Mouse (Mus musculus) embryonic fibroblast, embryonic 13.5 days (primary cell): ENCODE results near the gene C2cd4d. TPM values are rescaled to one million over a fixed set of nuclear protein-coding genes. Genes with fewer than 3 reads are reported as not detected.

Experiments
- H3K27ac ChIP-seq: 2 replicates; pipeline ENCODE4 v1.5.1; 2012; ENCODE audit warnings: low read length, control low read depth, inconsistent platforms; ENCODE audit not compliant: insufficient read depth
- H3K4me1 ChIP-seq: 2 replicates; pipeline ENCODE4 v1.6.1; 2011; ENCODE audit warnings: low read length; ENCODE audit not compliant: control insufficient read depth, insufficient read depth
- H3K4me3 ChIP-seq: 2 replicates; pipeline ENCODE4 v1.5.1; 2011; ENCODE audit warnings: mild to moderate bottlenecking, control low read depth, low read length; ENCODE audit not compliant: insufficient read depth
- CTCF ChIP-seq: IDR thresholded peaks from 2 replicates; pipeline ENCODE4 v1.5.1; 2011; ENCODE audit warnings: mild to moderate bottlenecking, control low read depth, low read length, moderate library complexity, borderline replicate concordance; ENCODE audit not compliant: insufficient read depth
- POLR2A ChIP-seq: IDR thresholded peaks from 2 replicates; pipeline ENCODE4 v1.6.1; 2011; ENCODE audit warnings: low read depth, mild to moderate bottlenecking, control low read depth, low read length, moderate library complexity
- polyA plus RNA-seq: library from polyadenylated mRNA; stranded (reverse); fragments of >200 nt; gene quantifications from 2 replicates; pipeline ENCODE4 v1.2.4, GENCODE M21; 2011; ENCODE audit warnings: low read depth; ENCODE audit not compliant: missing spikeins, insufficient read length

Gene C2cd4d
- polyA plus RNA-seq, 1 experiment, result not detected

GRCm38 (mm10) chr3:94363291-94364153 is 1.3 kb downstream of the C2cd4d start:
- H3K4me1 ChIP-seq, result no peaks in the 10 kb centered on the region
- TF ChIP-seq POLR2A (no peak), CTCF (no peak)
- H3K27ac ChIP-seq, result no peak overlapping the region
- H3K4me3 ChIP-seq, result peak overlapping the region; percentile 4; the same call in 1 of the 2 replicates

- Histone ChIP-seq H3K4me1 (no peaks in the 10 kb centered on the region), H3K27ac (no peak overlapping the region), H3K4me3 (no peak overlapping the region)
- TF ChIP-seq CTCF (no peak), POLR2A (no peak)
These were observed 1.9 kb downstream of the C2cd4d start for GRCm38 (mm10) chr3:94364154-94364526.

- H3K27ac ChIP-seq, result no peak overlapping the region
- no peak for TF ChIP-seq POLR2A
- peak; percentile 78 for TF ChIP-seq CTCF
These were observed 4.5 kb downstream of the C2cd4d start for GRCm38 (mm10) chr3:94366761-94367160.

GRCm38 (mm10) chr3:94367511-94367910 is 5.3 kb downstream of the C2cd4d start:
- no peak overlapping the region for H3K27ac ChIP-seq
- TF ChIP-seq CTCF (no peak), POLR2A (no peak)
- no peak overlapping the region for H3K4me3 ChIP-seq
- H3K4me1 ChIP-seq, result no peaks in the 10 kb centered on the region

More at GRCm38 (mm10) chr3:94366761-94367160, 4.5 kb downstream of the C2cd4d start:
- no peaks in the 10 kb centered on the region for H3K4me1 ChIP-seq
- H3K4me3 ChIP-seq, result no peak overlapping the region

GRCm38 (mm10) chr3:94368631-94369030 is 6.4 kb downstream of the C2cd4d start:
- Histone ChIP-seq H3K27ac (no peak overlapping the region), H3K4me3 (no peak overlapping the region), H3K4me1 (no peaks in the 10 kb centered on the region; the same call in 1 of the 2 replicates)
- TF ChIP-seq POLR2A (no peak), CTCF (no peak)

GRCm38 (mm10) chr3:94369709-94370108 is 7.5 kb downstream of the C2cd4d start:
- TF ChIP-seq POLR2A, result no peak
- no peak for TF ChIP-seq CTCF
- no peak overlapping the region for H3K4me3 ChIP-seq
- H3K27ac ChIP-seq, result no peak overlapping the region
- H3K4me1 ChIP-seq, result no peaks in the 10 kb centered on the region; the same call in 1 of the 2 replicates

- TF ChIP-seq POLR2A (no peak), CTCF (no peak)
- Histone ChIP-seq H3K4me3 (no peak overlapping the region), H3K4me1 (no peaks in the 10 kb centered on the region; the same call in 1 of the 2 replicates), H3K27ac (no peak overlapping the region)
These were observed 9.4 kb downstream of the C2cd4d start for GRCm38 (mm10) chr3:94371637-94372036.

GRCm38 (mm10) chr3:94372038-94372437 is 9.8 kb downstream of the C2cd4d start:
- H3K4me1 ChIP-seq, result no peaks in the 10 kb centered on the region; the same call in 1 of the 2 replicates
- no peak overlapping the region for H3K27ac ChIP-seq
- no peak overlapping the region for H3K4me3 ChIP-seq
- TF ChIP-seq CTCF (no peak), POLR2A (no peak)

GRCm38 (mm10) chr3:94372641-94373040 is 10.4 kb downstream of the C2cd4d start, which contains the start of gene Rorc:
Gene Rorc (plus strand): TSS chr3:94372794.
- TF ChIP-seq CTCF, result no peak
- TF ChIP-seq POLR2A, result no peak
- Histone ChIP-seq H3K4me3 (no peak within 1 kb of the TSS), H3K4me1 (no peaks in the 10 kb centered on the region; the same call in 1 of the 2 replicates), H3K27ac (no peak within 1 kb of the TSS)

- Histone ChIP-seq H3K4me3 (no peak overlapping the region), H3K4me1 (no peaks in the 10 kb centered on the region; the same call in 1 of the 2 replicates), H3K27ac (no peak overlapping the region)
- TF ChIP-seq CTCF, result no peak
- TF ChIP-seq POLR2A, result no peak
These were observed 10.9 kb downstream of the C2cd4d start for GRCm38 (mm10) chr3:94373090-94373489.

- TF ChIP-seq POLR2A (no peak), CTCF (no peak)
- Histone ChIP-seq H3K4me3 (no peak overlapping the region), H3K27ac (no peak overlapping the region), H3K4me1 (no peaks in the 10 kb centered on the region; the same call in 1 of the 2 replicates)
These were observed 11.4 kb downstream of the C2cd4d start for GRCm38 (mm10) chr3:94373597-94374011.
